Mouse (Mus musculus) G1E (cell line): ENCODE results near the gene Slain1.

ENCODE experiments used
- CTCF ChIP-seq: IDR thresholded peaks from 2 replicates; pipeline ENCODE4 v1.5.1; 2012; ENCODE audit warnings: low read depth, low read length, inconsistent platforms, mixed read lengths
- GATA1 ChIP-seq: IDR thresholded peaks from 2 replicates; pipeline ENCODE4 v1.6.1; 2012; ENCODE audit warnings: borderline replicate concordance, low read length, inconsistent platforms, mixed read lengths
- GATA2 ChIP-seq: IDR thresholded peaks from 2 replicates; pipeline ENCODE4 v1.6.1; 2012; ENCODE audit warnings: low read depth, low read length, inconsistent platforms, borderline replicate concordance
- POLR2AphosphoS5 ChIP-seq: IDR thresholded peaks from 2 replicates; pipeline ENCODE4 v1.6.1; 2012; ENCODE audit warnings: low read depth, low read length, inconsistent platforms; ENCODE audit not compliant: insufficient replicate concordance
- TAL1 ChIP-seq: conservative IDR thresholded peaks from 2 replicates; pipeline ENCODE4 v1.6.1; 2012; ENCODE audit warnings: low read depth, low read length, inconsistent platforms, mixed read lengths

- TF ChIP-seq CTCF: no peak
- no peak for TF ChIP-seq GATA1
- no peak for TF ChIP-seq POLR2AphosphoS5
- no peak for TF ChIP-seq TAL1
- no peak for TF ChIP-seq GATA2
These were observed 30.3 kb upstream of the Slain1 start for GRCm38 (mm10) chr14:103619756-103620155.
